Mouse (Mus musculus): ENCODE results near the gene Gm28043. TPM values are rescaled to one million over a fixed set of nuclear protein-coding genes. Genes with fewer than 3 reads are reported as not detected.

Gene Gm28043
- total RNA-seq, 2 experiments from 2014 or later: 0.96 to 1.8 TPM

GRCm38 (mm10) chr17:29680921-29681320, 66.2 kb downstream of the Gm28043 start:
- no peak for DNase-seq

GRCm38 (mm10) chr17:29681669-29682068, 67.0 kb downstream of the Gm28043 start:
- no peak for DNase-seq

GRCm38 (mm10) chr17:29682261-29682660, 67.6 kb downstream of the Gm28043 start:
- no peak for DNase-seq

- no peak for DNase-seq
Observed at GRCm38 (mm10) chr17:29683127-29683526, 68.5 kb downstream of the Gm28043 start.

- no peak for DNase-seq
Observed at GRCm38 (mm10) chr17:29684275-29684674, 69.6 kb downstream of the Gm28043 start.

- DNase-seq: no peak
Observed at GRCm38 (mm10) chr17:29686771-29687170, 72.1 kb downstream of the Gm28043 start.

GRCm38 (mm10) chr17:29687373-29687772, 72.7 kb downstream of the Gm28043 start:
- DNase-seq: no peak

GRCm38 (mm10) chr17:29688610-29689009, 73.9 kb downstream of the Gm28043 start:
- no peak for DNase-seq

- no peak for DNase-seq
Observed at GRCm38 (mm10) chr17:29690257-29690656, 75.6 kb downstream of the Gm28043 start.

- DNase-seq: no peak
Observed at GRCm38 (mm10) chr17:29692827-29693226, 78.2 kb downstream of the Gm28043 start.

- DNase-seq: no peak
Observed at GRCm38 (mm10) chr17:29693571-29693970, 78.9 kb downstream of the Gm28043 start.

- DNase-seq: no peak
Observed at GRCm38 (mm10) chr17:29694516-29694915, 79.8 kb downstream of the Gm28043 start.

- no peak for DNase-seq
Observed at GRCm38 (mm10) chr17:29696940-29697339, 82.3 kb downstream of the Gm28043 start.

GRCm38 (mm10) chr17:29698421-29698820, 83.7 kb downstream of the Gm28043 start:
- no peak for DNase-seq

GRCm38 (mm10) chr17:29700573-29700972, 85.9 kb downstream of the Gm28043 start:
- DNase-seq: no peak

GRCm38 (mm10) chr17:29702938-29703710, 88.4 kb downstream of the Gm28043 start:
- no peak for DNase-seq

- DNase-seq: peak; percentile 54
Observed at GRCm38 (mm10) chr17:29704781-29705180, 90.1 kb downstream of the Gm28043 start.

GRCm38 (mm10) chr17:29705881-29706280, 91.2 kb downstream of the Gm28043 start:
- no peak for DNase-seq

GRCm38 (mm10) chr17:29706981-29707545, 92.4 kb downstream of the Gm28043 start:
- DNase-seq: no peak

GRCm38 (mm10) chr17:29708783-29709182, 94.1 kb downstream of the Gm28043 start:
- no peak for DNase-seq

- no peak for DNase-seq
Observed at GRCm38 (mm10) chr17:29710562-29711044, 95.9 kb downstream of the Gm28043 start.

- DNase-seq: no peak
Observed at GRCm38 (mm10) chr17:29711076-29711744, 96.5 kb downstream of the Gm28043 start.

GRCm38 (mm10) chr17:29711745-29712431, 97.2 kb downstream of the Gm28043 start:
- DNase-seq: no peak
